Mouse (Mus musculus): ENCODE results near the gene Tubb2a. TPM values are rescaled to one million over a fixed set of nuclear protein-coding genes. Genes with fewer than 3 reads are reported as not detected.

Tubb2a gene
- polyA plus RNA-seq, 1 experiment, result 550 TPM

GRCm38 (mm10) chr13:34072847-34073246, 5.0 kb downstream of the Tubb2a start:
- Histone ChIP-seq H3K79me2 (ENCODE audit: control insufficient read depth, insufficient read depth) (peaks cover 21% of the 10 kb centered on the region), H3K4me3 (no peak overlapping the region), H3K27me3 (ENCODE audit: control insufficient read depth, insufficient read depth, insufficient read length) (no peaks in the 10 kb centered on the region), H3ac (ENCODE audit: control insufficient read depth, insufficient read length) (no peak overlapping the region), H3K4me2 (ENCODE audit: low read depth) (no peak overlapping the region), H3K36me3 (ENCODE audit: control insufficient read depth, insufficient read depth) (peaks cover 12% of the 10 kb centered on the region)
- no peak for TF ChIP-seq E2F4 (IDR thresholded peaks at IDR 0.05; ENCODE audit: insufficient read depth)
- TF ChIP-seq POLR2A (IDR thresholded peaks at IDR 0.05; ENCODE audit: insufficient read length, low read depth), result no peak
- no peak for TF ChIP-seq TCF12 (IDR thresholded peaks at IDR 0.05; ENCODE audit: insufficient read depth, poor library complexity, severe bottlenecking)
- TF ChIP-seq SRF (IDR thresholded peaks at IDR 0.05; ENCODE audit: control insufficient read depth, insufficient read length, low read depth), result no peak
- TF ChIP-seq MAX (IDR thresholded peaks at IDR 0.05; ENCODE audit: low read depth), result no peak
- no peak for TF ChIP-seq TCF3 (IDR thresholded peaks at IDR 0.05; ENCODE audit: insufficient read length, low read depth)
- peak; percentile 73 for TF ChIP-seq POLR2AphosphoS2 (IDR thresholded peaks at IDR 0.05; ENCODE audit: insufficient read length, low read depth)
- no peak for TF ChIP-seq USF1 (IDR thresholded peaks at IDR 0.05; ENCODE audit: low read depth)
- TF ChIP-seq MYOD1 (IDR thresholded peaks at IDR 0.05; ENCODE audit: control insufficient read depth in 1 of 3, insufficient read length in 2 of 3, low read depth in 2 of 3), result peak in 2 of 3 experiments; percentile 84 to 92
- no peak for TF ChIP-seq REST (IDR thresholded peaks at IDR 0.05; ENCODE audit: insufficient read depth, insufficient read length)
- no peak for TF ChIP-seq CEBPB (IDR thresholded peaks at IDR 0.05; ENCODE audit: insufficient read depth, poor library complexity, severe bottlenecking)
- TF ChIP-seq MYOG (IDR thresholded peaks at IDR 0.05; ENCODE audit: control insufficient read depth in 1 of 3, insufficient read depth in 1 of 3, insufficient read length in 2 of 3, low read depth in 2 of 3), result peak in 2 of 3 experiments; percentile 19 to 73

GRCm38 (mm10) chr13:34071836-34072235, 6.0 kb downstream of the Tubb2a start:
- Histone ChIP-seq H3K27me3 (ENCODE audit: control insufficient read depth, insufficient read depth, insufficient read length) (no peaks in the 10 kb centered on the region), H3K4me2 (ENCODE audit: low read depth) (no peak overlapping the region), H3K79me2 (ENCODE audit: control insufficient read depth, insufficient read depth) (peaks cover 12% of the 10 kb centered on the region), H3K4me3 (no peak overlapping the region), H3K36me3 (ENCODE audit: control insufficient read depth, insufficient read depth) (peaks cover 12% of the 10 kb centered on the region), H3ac (ENCODE audit: control insufficient read depth, insufficient read length) (no peak overlapping the region)
- TF ChIP-seq MYOD1 (IDR thresholded peaks at IDR 0.05; ENCODE audit: control insufficient read depth in 1 of 3, insufficient read length in 2 of 3, low read depth in 2 of 3) (peak in 2 of 3 experiments; percentile 71 to 75), TCF12 (IDR thresholded peaks at IDR 0.05; ENCODE audit: insufficient read depth, poor library complexity, severe bottlenecking) (peak; percentile 19), MYOG (IDR thresholded peaks at IDR 0.05; ENCODE audit: control insufficient read depth in 1 of 3, insufficient read depth in 1 of 3, insufficient read length in 2 of 3, low read depth in 2 of 3) (peak in 1 of 3 experiments; percentile 35), MAX (IDR thresholded peaks at IDR 0.05; ENCODE audit: low read depth) (no peak)

- Histone ChIP-seq H3K79me2 (ENCODE audit: control insufficient read depth, insufficient read depth) (peaks cover 4% of the 10 kb centered on the region), H3K4me3 (no peak overlapping the region), H3ac (ENCODE audit: control insufficient read depth, insufficient read length) (no peak overlapping the region), H3K36me3 (ENCODE audit: control insufficient read depth, insufficient read depth) (peaks cover 12% of the 10 kb centered on the region), H3K4me2 (ENCODE audit: low read depth) (no peak overlapping the region), H3K27me3 (ENCODE audit: control insufficient read depth, insufficient read depth, insufficient read length) (no peaks in the 10 kb centered on the region)
- TF ChIP-seq REST (IDR thresholded peaks at IDR 0.05; ENCODE audit: insufficient read depth, insufficient read length) (no peak), USF1 (IDR thresholded peaks at IDR 0.05; ENCODE audit: low read depth) (no peak), TCF12 (IDR thresholded peaks at IDR 0.05; ENCODE audit: insufficient read depth, poor library complexity, severe bottlenecking) (no peak), POLR2A (IDR thresholded peaks at IDR 0.05; ENCODE audit: insufficient read length, low read depth) (no peak), CEBPB (IDR thresholded peaks at IDR 0.05; ENCODE audit: insufficient read depth, poor library complexity, severe bottlenecking) (no peak), MYOD1 (IDR thresholded peaks at IDR 0.05; ENCODE audit: control insufficient read depth in 1 of 3, insufficient read length in 2 of 3, low read depth in 2 of 3) (no peak), MAX (IDR thresholded peaks at IDR 0.05; ENCODE audit: low read depth) (no peak), MYOG (IDR thresholded peaks at IDR 0.05; ENCODE audit: control insufficient read depth in 1 of 3, insufficient read depth in 1 of 3, insufficient read length in 2 of 3, low read depth in 2 of 3) (no peak), SRF (IDR thresholded peaks at IDR 0.05; ENCODE audit: control insufficient read depth, insufficient read length, low read depth) (no peak), TCF3 (IDR thresholded peaks at IDR 0.05; ENCODE audit: insufficient read length, low read depth) (no peak), POLR2AphosphoS2 (IDR thresholded peaks at IDR 0.05; ENCODE audit: insufficient read length, low read depth) (no peak), E2F4 (IDR thresholded peaks at IDR 0.05; ENCODE audit: insufficient read depth) (no peak)
Observed at GRCm38 (mm10) chr13:34070296-34070695, 7.5 kb downstream of the Tubb2a start.

- Histone ChIP-seq H3K79me2 (ENCODE audit: control insufficient read depth, insufficient read depth) (no peaks in the 10 kb centered on the region), H3ac (ENCODE audit: control insufficient read depth, insufficient read length) (no peak overlapping the region), H3K36me3 (ENCODE audit: control insufficient read depth, insufficient read depth) (no peaks in the 10 kb centered on the region), H3K4me2 (ENCODE audit: low read depth) (no peak overlapping the region), H3K4me3 (no peak overlapping the region), H3K27me3 (ENCODE audit: control insufficient read depth, insufficient read depth, insufficient read length) (no peaks in the 10 kb centered on the region)
- no peak for TF ChIP-seq MYOG (IDR thresholded peaks at IDR 0.05; ENCODE audit: control insufficient read depth in 1 of 3, insufficient read depth in 1 of 3, insufficient read length in 2 of 3, low read depth in 2 of 3)
- TF ChIP-seq TCF3 (IDR thresholded peaks at IDR 0.05; ENCODE audit: insufficient read length, low read depth), result no peak
- TF ChIP-seq POLR2A (IDR thresholded peaks at IDR 0.05; ENCODE audit: insufficient read length, low read depth), result no peak
- TF ChIP-seq TCF12 (IDR thresholded peaks at IDR 0.05; ENCODE audit: insufficient read depth, poor library complexity, severe bottlenecking), result no peak
- no peak for TF ChIP-seq USF1 (IDR thresholded peaks at IDR 0.05; ENCODE audit: low read depth)
- no peak for TF ChIP-seq SRF (IDR thresholded peaks at IDR 0.05; ENCODE audit: control insufficient read depth, insufficient read length, low read depth)
- TF ChIP-seq REST (IDR thresholded peaks at IDR 0.05; ENCODE audit: insufficient read depth, insufficient read length), result no peak
- TF ChIP-seq MAX (IDR thresholded peaks at IDR 0.05; ENCODE audit: low read depth), result no peak
- no peak for TF ChIP-seq POLR2AphosphoS2 (IDR thresholded peaks at IDR 0.05; ENCODE audit: insufficient read length, low read depth)
- TF ChIP-seq MYOD1 (IDR thresholded peaks at IDR 0.05; ENCODE audit: control insufficient read depth in 1 of 3, insufficient read length in 2 of 3, low read depth in 2 of 3), result no peak
- no peak for TF ChIP-seq CEBPB (IDR thresholded peaks at IDR 0.05; ENCODE audit: insufficient read depth, poor library complexity, severe bottlenecking)
- no peak for TF ChIP-seq E2F4 (IDR thresholded peaks at IDR 0.05; ENCODE audit: insufficient read depth)
Observed at GRCm38 (mm10) chr13:34066351-34066750, 11.5 kb downstream of the Tubb2a start.
